Mouse (Mus musculus): ENCODE measurements around the gene Lrpap1. TPM values are rescaled to one million over a fixed set of nuclear protein-coding genes. Genes with fewer than 3 reads are reported as not detected.
A peak's percentile ranks its signal among the peaks of the same experiment; 100 is the strongest.

Gene Lrpap1
- polyA plus RNA-seq (2016; fragmentation: Nextera tagmentation; extraction: Ambion mirVana), result 73.0 and 75.0 TPM in 2 replicates

GRCm38 (mm10) chr5:35104960-35105921 lies at the start of gene Lrpap1:
Gene Lrpap1 (minus strand): TSS chr5:35105766.
- Histone ChIP-seq H3K9me3 (no peaks in the 10 kb centered on the region), H3K4me1 (peaks cover 31% of the 10 kb centered on the region), H3K4me3 (peak within 1 kb of the TSS; percentile 83), H3K27me3 (ENCODE audit: poor library complexity, severe bottlenecking) (0 out of 2 replicates have a peak, but pooled peaks cover 12% of the 10 kb centered on the region), H3K36me3 (replicated peaks) (peaks cover 24% of the 10 kb centered on the region), H3K27ac (peak within 1 kb of the TSS; percentile 87)
- DNase-seq (ENCODE audit: extremely low spot score, low spot score), result peak; percentile 97
- under 1% methylated on average over 39 of the region's 39 CpGs for WGBS

- DNase-seq (ENCODE audit: extremely low spot score, low spot score), result no peak
- WGBS, result 81% methylated on average over 5 of the region's 5 CpGs
- peaks cover 4% of the 10 kb centered on the region for H3K4me1 ChIP-seq
These were observed 44.4 kb upstream of the Lrpap1 start for GRCm38 (mm10) chr5:35149939-35150338.

GRCm38 (mm10) chr5:35149526-35149925 lies 44.0 kb upstream of the Lrpap1 start:
- no peaks in the 10 kb centered on the region for H3K36me3 ChIP-seq (replicated peaks)
- H3K27me3 ChIP-seq (ENCODE audit: poor library complexity, severe bottlenecking), result peaks cover 7% of the 10 kb centered on the region; the same call in 1 of the 2 replicates
- no peak overlapping the region for H3K4me3 ChIP-seq
- DNase-seq (ENCODE audit: extremely low spot score, low spot score), result no peak
- H3K9me3 ChIP-seq, result peaks cover 7% of the 10 kb centered on the region
- no peak overlapping the region for H3K27ac ChIP-seq
- H3K4me1 ChIP-seq, result peaks cover 4% of the 10 kb centered on the region; the same call in 1 of the 2 replicates
- WGBS, result 79% methylated on average over 4 of the region's 4 CpGs

More at GRCm38 (mm10) chr5:35149939-35150338, 44.4 kb upstream of the Lrpap1 start:
- peaks cover 7% of the 10 kb centered on the region for H3K9me3 ChIP-seq
- H3K27ac ChIP-seq, result no peak overlapping the region
- no peak overlapping the region for H3K4me3 ChIP-seq
- no peaks in the 10 kb centered on the region for H3K36me3 ChIP-seq (replicated peaks)
- H3K27me3 ChIP-seq (ENCODE audit: poor library complexity, severe bottlenecking), result peaks cover 7% of the 10 kb centered on the region; the same call in 1 of the 2 replicates

GRCm38 (mm10) chr5:35147963-35148767 lies 42.6 kb upstream of the Lrpap1 start:
- Histone ChIP-seq H3K27me3 (ENCODE audit: poor library complexity, severe bottlenecking) (peaks cover 7% of the 10 kb centered on the region; the same call in 1 of the 2 replicates), H3K36me3 (replicated peaks) (no peaks in the 10 kb centered on the region), H3K4me1 (peaks cover 11% of the 10 kb centered on the region), H3K27ac (no peak overlapping the region), H3K9me3 (peaks cover 7% of the 10 kb centered on the region), H3K4me3 (no peak overlapping the region)
- 76% methylated on average over 8 of the region's 8 CpGs for WGBS
- DNase-seq (ENCODE audit: extremely low spot score, low spot score), result no peak

GRCm38 (mm10) chr5:35147155-35147962 lies 41.8 kb upstream of the Lrpap1 start:
- 51% methylated on average over 2 of the region's 2 CpGs for whole genome bisulfite sequencing
- DNase-seq (ENCODE audit: extremely low spot score, low spot score), result no peak
- no peaks in the 10 kb centered on the region for H3K36me3 ChIP-seq (replicated peaks)
- peaks cover 7% of the 10 kb centered on the region; the same call in 1 of the 2 replicates for H3K27me3 ChIP-seq (ENCODE audit: poor library complexity, severe bottlenecking)
- H3K9me3 ChIP-seq, result peaks cover 7% of the 10 kb centered on the region
- no peak overlapping the region for H3K4me3 ChIP-seq
- peaks cover 16% of the 10 kb centered on the region for H3K4me1 ChIP-seq
- no peak overlapping the region; the same call in 1 of the 2 replicates for H3K27ac ChIP-seq

- H3K36me3 ChIP-seq (replicated peaks), result no peaks in the 10 kb centered on the region
- no peak for DNase-seq (ENCODE audit: extremely low spot score, low spot score)
- H3K9me3 ChIP-seq, result peaks cover 7% of the 10 kb centered on the region
- H3K27ac ChIP-seq, result no peak overlapping the region
- 85% methylated on average over 2 of the region's 2 CpGs for WGBS
- peaks cover 16% of the 10 kb centered on the region for H3K4me1 ChIP-seq
- H3K27me3 ChIP-seq (ENCODE audit: poor library complexity, severe bottlenecking), result peaks cover 7% of the 10 kb centered on the region; the same call in 1 of the 2 replicates
- H3K4me3 ChIP-seq, result no peak overlapping the region
These were observed 41.2 kb upstream of the Lrpap1 start for GRCm38 (mm10) chr5:35146747-35147146.

GRCm38 (mm10) chr5:35144716-35145115 lies 39.1 kb upstream of the Lrpap1 start:
- peaks cover 20% of the 10 kb centered on the region for H3K4me1 ChIP-seq
- H3K27me3 ChIP-seq (ENCODE audit: poor library complexity, severe bottlenecking), result peaks cover 7% of the 10 kb centered on the region; the same call in 1 of the 2 replicates
- H3K36me3 ChIP-seq (replicated peaks), result no peaks in the 10 kb centered on the region
- no peak overlapping the region for H3K4me3 ChIP-seq
- H3K9me3 ChIP-seq, result no peaks in the 10 kb centered on the region
- no peak overlapping the region for H3K27ac ChIP-seq
- DNase-seq (ENCODE audit: extremely low spot score, low spot score), result no peak
- 93% methylated on average over 2 of the region's 2 CpGs for WGBS

GRCm38 (mm10) chr5:35143460-35144245 lies 38.1 kb upstream of the Lrpap1 start:
- no peaks in the 10 kb centered on the region for H3K9me3 ChIP-seq
- H3K27me3 ChIP-seq (ENCODE audit: poor library complexity, severe bottlenecking), result peaks cover 7% of the 10 kb centered on the region; the same call in 1 of the 2 replicates
- no peak overlapping the region for H3K27ac ChIP-seq
- WGBS, result 47% methylated on average over 10 of the region's 10 CpGs
- peaks cover 20% of the 10 kb centered on the region for H3K4me1 ChIP-seq
- no peak for DNase-seq (ENCODE audit: extremely low spot score, low spot score)
- no peaks in the 10 kb centered on the region for H3K36me3 ChIP-seq (replicated peaks)
- no peak overlapping the region for H3K4me3 ChIP-seq

- no peaks in the 10 kb centered on the region for H3K36me3 ChIP-seq (replicated peaks)
- no peak overlapping the region for H3K27ac ChIP-seq
- H3K4me1 ChIP-seq, result peaks cover 20% of the 10 kb centered on the region
- no peaks in the 10 kb centered on the region for H3K9me3 ChIP-seq
- H3K27me3 ChIP-seq (ENCODE audit: poor library complexity, severe bottlenecking), result peaks cover 7% of the 10 kb centered on the region; the same call in 1 of the 2 replicates
- WGBS, result 10% methylated on average over 1 of the region's 1 CpGs
- no peak for DNase-seq (ENCODE audit: extremely low spot score, low spot score)
- H3K4me3 ChIP-seq, result no peak overlapping the region
These were observed 37.3 kb upstream of the Lrpap1 start for GRCm38 (mm10) chr5:35142910-35143309.

GRCm38 (mm10) chr5:35141316-35141715 lies 35.8 kb upstream of the Lrpap1 start:
- Histone ChIP-seq H3K27ac (no peak overlapping the region), H3K27me3 (ENCODE audit: poor library complexity, severe bottlenecking) (no peaks in the 10 kb centered on the region), H3K4me1 (peaks cover 16% of the 10 kb centered on the region), H3K9me3 (no peaks in the 10 kb centered on the region), H3K36me3 (replicated peaks) (no peaks in the 10 kb centered on the region), H3K4me3 (no peak overlapping the region)
- 58% methylated on average over 3 of the region's 3 CpGs for WGBS
- DNase-seq (ENCODE audit: extremely low spot score, low spot score), result no peak

- H3K4me1 ChIP-seq, result peaks cover 14% of the 10 kb centered on the region
- DNase-seq (ENCODE audit: extremely low spot score, low spot score), result no peak
- 90% methylated on average over 11 of the region's 11 CpGs for WGBS
- no peaks in the 10 kb centered on the region for H3K9me3 ChIP-seq
- no peaks in the 10 kb centered on the region for H3K27me3 ChIP-seq (ENCODE audit: poor library complexity, severe bottlenecking)
- H3K36me3 ChIP-seq (replicated peaks), result no peaks in the 10 kb centered on the region
- no peak overlapping the region for H3K4me3 ChIP-seq
- no peak overlapping the region for H3K27ac ChIP-seq
These were observed 32.6 kb upstream of the Lrpap1 start for GRCm38 (mm10) chr5:35138183-35138611.
